Mouse (Mus musculus): ENCODE measurements at regions not wholly inside any gene's neighbourhood (a gene's known extent, or its start where the extent isn't known, plus 50 kb on each side); places are given as distances from the start of the nearest gene placed in this dataset.

- DNase-seq (ENCODE audit: low spot score in 2 of 2), result no peak
These were observed 82.1 kb downstream of the Snx18 start for GRCm38 (mm10) chr13:113536306-113536705.

- DNase-seq (ENCODE audit: low spot score in 2 of 2), result no peak
These were observed 83.5 kb downstream of the Snx18 start for GRCm38 (mm10) chr13:113534664-113535455.

DNA sequence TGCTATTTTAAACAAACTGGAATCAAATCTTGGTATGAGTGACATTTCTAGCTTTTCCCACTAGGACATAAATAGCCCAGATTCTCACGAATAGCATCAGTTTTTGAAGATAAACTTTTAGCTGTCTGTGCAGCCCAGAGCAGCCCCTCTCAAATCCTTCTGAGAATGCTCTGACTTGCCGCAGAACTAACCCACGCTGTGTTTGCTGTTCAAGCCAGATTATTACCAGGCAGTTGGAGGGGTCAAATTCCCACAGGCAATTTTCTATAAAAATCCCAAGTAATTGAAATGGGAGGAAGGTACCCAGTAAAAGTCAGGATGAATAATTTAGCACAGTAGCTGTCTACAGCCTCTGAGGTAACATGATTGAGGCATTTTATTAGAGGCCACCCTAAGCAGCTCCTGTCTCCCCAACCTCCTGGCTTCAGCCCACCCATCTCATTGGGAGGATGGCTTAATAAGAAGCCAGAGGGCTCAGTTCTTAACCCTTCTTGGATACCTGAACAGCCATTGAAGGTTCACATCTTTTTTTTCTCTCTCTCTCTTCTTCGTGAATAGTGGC lies 84.4 kb downstream of the Snx18 start:
- no peak for DNase-seq (ENCODE audit: low spot score in 2 of 2)

- DNase-seq (ENCODE audit: low spot score in 2 of 2), result no peak
These were observed 91.4 kb downstream of the Snx18 start for GRCm38 (mm10) chr13:113526997-113527396.

GRCm38 (mm10) chr13:113523503-113523902 lies 94.9 kb downstream of the Snx18 start:
- no peak for DNase-seq (ENCODE audit: low spot score in 2 of 2)

GRCm38 (mm10) chr13:113518144-113518543 lies 100.2 kb downstream of the Snx18 start:
- no peak for DNase-seq (ENCODE audit: low spot score in 2 of 2)

- DNase-seq (ENCODE audit: low spot score in 2 of 2), result no peak
These were observed 102.3 kb downstream of the Snx18 start for GRCm38 (mm10) chr13:113516102-113516501.

DNA sequence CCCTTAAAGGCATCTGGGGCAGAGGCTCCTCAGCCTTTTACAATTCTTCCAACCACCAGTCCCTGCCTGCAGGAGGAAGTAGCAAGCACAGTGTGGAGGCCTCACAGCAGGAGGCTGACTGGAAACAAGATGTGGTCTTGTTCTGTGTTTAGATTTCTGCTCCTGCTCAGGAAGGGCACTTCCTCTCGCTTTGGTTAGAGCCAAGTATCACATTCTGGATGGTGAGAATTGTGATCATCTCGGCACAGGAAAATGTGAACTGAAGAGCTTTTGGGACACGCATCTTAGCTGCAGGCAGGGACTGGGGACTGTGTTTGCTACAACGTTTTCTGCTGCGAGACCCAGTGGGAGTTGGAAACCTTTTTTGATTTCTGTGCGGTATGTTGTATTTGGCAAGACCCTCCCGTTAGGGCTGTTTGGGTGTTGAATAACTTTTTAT lies 103.2 kb downstream of the Snx18 start:
- peak in 1 of 2 experiments; percentile 11 for DNase-seq (ENCODE audit: low spot score in 2 of 2)

- DNase-seq (ENCODE audit: low spot score in 2 of 2), result peak; percentile 13 to 51
These were observed 108.8 kb downstream of the Snx18 start for GRCm38 (mm10) chr13:113509403-113510185.

DNA sequence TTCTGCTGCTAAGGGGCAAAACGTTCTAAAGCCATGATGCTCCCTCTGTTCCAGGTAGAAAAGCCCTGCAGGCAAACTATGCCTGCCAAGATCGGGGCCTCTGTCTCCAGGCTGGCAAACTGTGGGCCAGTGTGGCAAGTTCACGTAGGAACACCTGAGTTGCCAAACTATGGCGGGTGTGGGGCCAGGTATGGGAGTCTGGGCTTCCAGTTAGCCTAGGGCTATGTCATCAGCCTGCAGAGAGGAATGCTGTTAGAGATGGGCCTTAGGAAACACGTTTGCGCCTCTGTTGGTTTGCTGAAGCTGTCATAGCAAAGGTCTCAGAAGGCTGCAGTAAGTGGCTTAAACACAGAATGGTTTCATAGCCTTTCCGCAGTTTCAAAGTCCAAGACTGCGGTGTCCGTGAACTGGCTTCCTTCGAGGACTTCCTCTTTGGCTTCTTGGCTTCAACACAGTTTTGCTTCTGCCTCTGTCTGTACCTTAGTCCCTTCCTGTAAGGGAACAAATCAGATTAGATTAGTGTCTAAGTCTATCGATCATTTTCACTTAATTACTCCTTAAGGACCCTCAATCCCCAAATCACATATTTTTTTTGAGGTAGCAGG lies 110.1 kb downstream of the Snx18 start:
- DNase-seq (ENCODE audit: low spot score in 2 of 2), result no peak

DNA sequence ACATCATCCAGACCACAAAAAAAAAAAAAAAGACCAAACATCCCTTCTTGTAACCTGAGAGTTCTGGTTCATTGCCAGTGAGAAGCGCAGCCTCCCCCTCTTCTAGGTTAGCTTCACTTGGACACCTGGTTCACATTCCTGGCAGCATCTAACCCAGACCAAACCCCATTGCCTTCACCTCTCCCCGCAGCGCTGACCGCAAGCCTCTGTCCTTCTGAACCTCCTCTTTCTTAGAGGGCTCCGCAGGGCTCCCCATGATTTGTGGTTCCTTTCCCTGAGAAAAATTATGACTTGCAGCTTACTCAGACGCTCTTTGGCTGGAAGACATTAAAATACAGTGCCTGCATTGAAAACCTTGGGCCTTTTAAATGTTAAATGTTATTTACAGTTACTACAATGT lies 115.8 kb downstream of the Snx18 start:
- DNase-seq (ENCODE audit: low spot score in 2 of 2), result no peak

DNA sequence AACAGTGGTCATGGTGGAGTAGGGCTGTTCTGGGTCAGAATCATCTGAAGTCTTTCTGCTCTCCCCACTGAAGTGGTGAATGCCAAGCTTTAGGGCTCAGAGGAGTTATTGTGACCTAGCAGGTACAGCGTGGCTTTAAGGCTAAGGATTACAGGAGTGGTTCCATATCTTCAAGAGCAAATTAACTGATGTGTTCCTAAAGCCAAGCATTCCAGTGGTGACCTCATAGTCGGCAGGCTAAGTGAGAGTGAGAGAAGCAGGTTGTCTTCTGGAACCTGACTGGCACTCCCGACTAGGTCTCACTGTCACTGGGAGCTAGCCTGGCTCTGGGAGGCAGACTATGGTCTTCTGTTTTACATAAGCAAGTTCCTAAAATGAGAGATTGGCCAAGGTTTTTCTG lies 116.3 kb downstream of the Snx18 start:
- DNase-seq (ENCODE audit: low spot score in 2 of 2), result no peak

- DNase-seq (ENCODE audit: low spot score in 2 of 2), result no peak
These were observed 117.9 kb downstream of the Snx18 start for GRCm38 (mm10) chr13:113500373-113500990.

DNA sequence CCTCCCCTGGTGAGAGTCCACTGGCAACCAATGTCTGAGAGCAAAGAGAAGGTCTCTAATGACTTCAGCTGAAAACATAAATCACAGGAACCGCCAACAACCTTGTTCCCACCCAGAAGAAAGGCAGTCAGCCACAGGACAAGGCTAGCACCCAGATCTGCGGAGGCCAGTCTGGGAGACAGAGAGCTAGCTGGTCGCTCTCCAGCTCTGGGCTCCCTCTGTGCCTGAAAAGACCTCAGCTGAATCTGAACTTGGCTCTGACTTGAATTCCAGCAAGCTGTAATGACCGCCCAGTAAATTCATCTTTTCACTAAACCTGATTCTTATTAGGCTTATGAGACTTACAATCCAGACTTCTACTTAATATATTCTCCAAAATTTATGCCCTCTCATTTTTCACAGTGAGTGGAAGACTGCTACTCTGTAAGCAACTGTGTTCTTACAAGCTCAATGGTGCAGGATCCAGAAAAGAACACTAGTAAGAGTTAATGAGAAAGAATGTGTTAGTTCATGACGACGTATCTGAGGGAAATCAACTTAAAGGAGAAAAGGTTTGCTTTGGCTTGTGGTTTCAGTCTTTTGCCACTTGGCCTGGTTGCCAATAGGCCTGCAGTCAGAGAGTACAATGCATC lies 119.2 kb downstream of the Snx18 start:
- no peak for DNase-seq (ENCODE audit: low spot score in 2 of 2)

DNA sequence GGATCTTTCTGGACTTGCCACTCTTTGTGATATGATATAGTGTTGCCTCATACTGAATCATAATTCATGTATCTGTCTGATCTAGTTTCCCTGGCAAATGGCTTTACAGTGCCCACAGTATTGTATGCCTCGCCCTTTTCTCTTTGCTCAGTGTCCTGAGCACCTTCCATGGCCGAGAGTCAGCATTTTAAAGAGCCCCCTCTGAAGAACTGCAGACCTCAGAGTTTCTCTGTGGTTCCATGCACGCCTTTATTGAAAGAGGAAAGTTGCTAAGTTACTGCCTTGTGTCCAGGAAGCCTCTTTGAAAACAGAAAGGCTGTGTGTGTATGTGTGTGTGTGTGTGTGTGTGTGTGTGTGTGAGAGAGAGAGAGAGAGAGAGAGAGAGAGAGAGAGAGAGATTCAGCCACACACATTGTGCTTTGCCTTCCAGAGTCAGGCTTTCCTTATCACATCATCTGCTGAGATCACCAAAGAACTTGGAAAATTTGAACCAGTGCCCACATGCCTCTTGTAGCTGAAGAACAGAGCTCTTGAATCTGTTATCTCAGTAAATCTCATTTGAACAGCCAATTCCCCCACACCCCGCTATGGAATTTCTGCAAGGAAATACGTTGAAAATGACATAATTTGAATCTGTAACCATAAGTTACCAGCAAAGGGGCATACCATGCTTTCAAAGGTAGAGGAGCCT lies 122.6 kb downstream of the Snx18 start:
- no peak for DNase-seq (ENCODE audit: low spot score in 2 of 2)

- no peak for DNase-seq (ENCODE audit: low spot score in 2 of 2)
These were observed 123.2 kb downstream of the Snx18 start for GRCm38 (mm10) chr13:113495136-113495535.

- no peak for DNase-seq (ENCODE audit: low spot score in 2 of 2)
These were observed 123.7 kb downstream of the Snx18 start for GRCm38 (mm10) chr13:113494688-113495087.

- no peak for DNase-seq (ENCODE audit: low spot score in 2 of 2)
These were observed 128.2 kb downstream of the Snx18 start for GRCm38 (mm10) chr13:113489951-113490822.

DNA sequence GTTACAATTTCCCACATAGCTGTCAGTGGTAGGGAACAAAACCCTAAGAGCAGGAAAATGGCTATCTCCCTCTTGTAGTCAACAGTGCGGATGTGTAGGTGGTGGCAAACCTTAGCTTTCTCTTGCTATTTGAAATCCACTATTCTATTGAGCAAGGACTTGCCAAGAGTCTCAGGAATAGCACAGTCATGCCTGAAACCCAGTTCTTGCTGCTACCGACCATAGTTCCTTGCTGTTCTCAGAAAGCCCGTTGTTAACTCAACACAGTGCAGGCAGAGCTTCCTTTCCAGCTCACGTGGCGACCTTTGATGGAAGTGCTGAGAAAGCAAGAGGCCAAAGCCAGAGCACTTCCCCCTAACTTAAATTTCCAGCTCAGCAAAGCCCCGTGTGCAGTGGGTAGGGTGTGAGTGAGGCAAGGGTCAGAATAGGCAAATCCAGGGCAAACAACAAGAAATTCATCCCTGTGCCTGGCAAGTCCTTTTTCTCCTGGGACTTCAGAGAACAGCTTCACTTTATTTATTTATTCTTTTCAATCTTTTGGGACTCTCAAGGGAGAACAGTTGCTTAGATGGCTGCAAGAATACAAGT lies 131.9 kb downstream of the Snx18 start:
- no peak for DNase-seq (ENCODE audit: low spot score in 2 of 2)
